Mouse (Mus musculus) left cerebral cortex, postnatal 4 days (tissue): ENCODE measurements around the gene Olfr520. TPM values are rescaled to one million over a fixed set of nuclear protein-coding genes. Genes with fewer than 3 reads are reported as not detected.
"Not testable (repeated sequence)": the region's sequence is repeated elsewhere in the genome, so short reads cannot be mapped to it uniquely, and the experiment has no call there.

Experiments used
- DNase-seq: peaks from one replicate; pipeline ENCODE4 v3.0.0-alpha.2; 2022
- intact Hi-C: fragments of 180-260 bp; cut with DNase I; formaldehyde crosslinking; loops from one replicate; pipeline ENCODE4 v1.15.1; 2025
- total RNA-seq, 2 experiments: library from RNA; stranded (reverse); gene quantifications; 2 replicates each; pipeline ENCODE4 v1.2.3; 2021

Gene Olfr520
- total RNA-seq, 2 experiments from 2014 or later: not detected

- intact Hi-C loops: no loop called here
- DNase-seq: peak; percentile 57
These were observed 19.6 kb upstream of the Olfr520 start for GRCm38 (mm10) chr7:99710476-99710875.

GRCm38 (mm10) chr7:99711166-99711565 is 18.9 kb upstream of the Olfr520 start, which contains the start of gene Slco2b1:
Gene Slco2b1, minus strand, starts transcription at chr7:99711340.
- intact Hi-C loops: no loop called here

GRCm38 (mm10) chr7:99712431-99712830 is 17.6 kb upstream of the Olfr520 start:
- intact Hi-C loops: no loop called here

More at GRCm38 (mm10) chr7:99711166-99711565, 18.9 kb upstream of the Olfr520 start, which contains the start of gene Slco2b1:
- no peak for DNase-seq

GRCm38 (mm10) chr7:99716536-99716935 is 13.5 kb upstream of the Olfr520 start:
- DNase-seq: no peak
- intact Hi-C loops: no loop called here

More at GRCm38 (mm10) chr7:99712431-99712830, 17.6 kb upstream of the Olfr520 start:
- no peak for DNase-seq

GRCm38 (mm10) chr7:99734612-99735011 is 4.5 kb downstream of the Olfr520 start:
- intact Hi-C loops: no loop called here
- no peak for DNase-seq

GRCm38 (mm10) chr7:99735491-99735890 is 5.4 kb downstream of the Olfr520 start:
- DNase-seq, intact Hi-C loops: not testable (repeated sequence)

GRCm38 (mm10) chr7:99739276-99739675 is 9.2 kb downstream of the Olfr520 start:
- intact Hi-C loops: no loop called here
- no peak for DNase-seq

GRCm38 (mm10) chr7:99763207-99763606 is 33.1 kb downstream of the Olfr520 start, which contains the start of gene Olfr521:
Gene Olfr521, plus strand, starts transcription at chr7:99763507.
- intact Hi-C loops: no loop called here

GRCm38 (mm10) chr7:99781385-99781784 is 51.3 kb downstream of the Olfr520 start:
- no peak for DNase-seq
- intact Hi-C loops: loop anchor here (5.0 kb wide), 1 partner anchor 149 kb away; no protein-coding TSS in a partner anchor

More at GRCm38 (mm10) chr7:99763207-99763606, 33.1 kb downstream of the Olfr520 start, which contains the start of gene Olfr521:
- DNase-seq: no peak

GRCm38 (mm10) chr7:99781916-99782315 is 51.8 kb downstream of the Olfr520 start:
- DNase-seq: no peak
- intact Hi-C loops: loop anchor here (5.0 kb wide), 1 partner anchor 150 kb away; no protein-coding TSS in a partner anchor

- DNase-seq: no peak
- intact Hi-C loops: loop anchor here (5.0 kb wide), 1 partner anchor 151 kb away; no protein-coding TSS in a partner anchor
These were observed 53.3 kb downstream of the Olfr520 start for GRCm38 (mm10) chr7:99783421-99783820.

GRCm38 (mm10) chr7:99785553-99785952 is 55.5 kb downstream of the Olfr520 start:
- intact Hi-C loops: no loop called here

More at GRCm38 (mm10) chr7:99785553-99785952, 55.5 kb downstream of the Olfr520 start:
- no peak for DNase-seq

Other genes starting within 250 kb of the Olfr520 start
- gene Rps3, start 246.5 kb upstream of the Olfr520 start, total RNA-seq: 100 to 1,000 TPM; 379 to 396 TPM
- gene Arrb1, start 194.8 kb upstream of the Olfr520 start, total RNA-seq: 100 to 1,000 TPM; 147 to 150 TPM
- 1 to 10 TPM; 1.8 to 2.6 TPM for gene Tpbgl, start 103.2 kb upstream of the Olfr520 start, total RNA-seq
- gene Slco2b1, start 18.9 kb upstream of the Olfr520 start, total RNA-seq: 10 to 100 TPM in 1 of 2 experiments, 1 to 10 TPM in 1; 9.9 to 10.2 TPM
- not detected for gene Olfr521, start 33.2 kb downstream of the Olfr520 start, total RNA-seq
- gene Neu3, start 98.1 kb downstream of the Olfr520 start, total RNA-seq: 1 to 10 TPM; 2.4 to 2.5 TPM
- gene Xrra1, start 128.8 kb downstream of the Olfr520 start, total RNA-seq: 1 to 10 TPM in 1 of 2 experiments, under 1 TPM in 1; 0.64 to 1.4 TPM
- 10 to 100 TPM; 83.1 to 90.7 TPM for gene Spcs2, start 133.2 kb downstream of the Olfr520 start, total RNA-seq